Mouse (Mus musculus) brain, embryonic 14.5 days (tissue): Measurements from ENCODE around the gene Asah2. TPM values are rescaled to one million over a fixed set of nuclear protein-coding genes. Genes with fewer than 3 reads are reported as not detected.

ENCODE experiments used
- DNase-seq: peaks from one replicate; pipeline ENCODE4 v3.0.0-alpha.2; 2011; ENCODE audit warnings: low read depth
- CTCF ChIP-seq: fragments of 200-500 bp; IDR thresholded peaks from 2 replicates; pipeline ENCODE4 v1.5.1; 2012; ENCODE audit warnings: inconsistent platforms, mild to moderate bottlenecking, moderate library complexity, borderline replicate concordance; ENCODE audit not compliant: insufficient read depth, insufficient read length; ENCODE audit errors: extremely low read depth
- POLR2A ChIP-seq: fragments of 200-500 bp; IDR thresholded peaks from 2 replicates; pipeline ENCODE4 v1.6.1; 2012; ENCODE audit warnings: mild to moderate bottlenecking, inconsistent platforms, borderline replicate concordance; ENCODE audit not compliant: poor library complexity, insufficient read depth, insufficient read length, severe bottlenecking; ENCODE audit errors: extremely low read depth
- polyA plus RNA-seq: library from polyadenylated mRNA; depleted of rRNA; stranded (reverse); fragments of >200 nt; gene quantifications from 2 replicates; pipeline ENCODE4 v1.2.3, GENCODE M21; 2012; rRNA removed

The Asah2 gene
- polyA plus RNA-seq, 1 experiment = 2.1 TPM

- TF ChIP-seq CTCF = no peak
- no peak for TF ChIP-seq POLR2A
- no peak for DNase-seq
These were observed 144.9 kb downstream of the Asah2 start for GRCm38 (mm10) chr19:31963147-31963546.

- no peak for DNase-seq
- TF ChIP-seq POLR2A (no peak), CTCF (no peak)
These were observed 147.6 kb downstream of the Asah2 start for GRCm38 (mm10) chr19:31960434-31960833.

- TF ChIP-seq CTCF (no peak), POLR2A (no peak)
- DNase-seq = no peak
These were observed 151.7 kb downstream of the Asah2 start for GRCm38 (mm10) chr19:31956359-31956758.

- TF ChIP-seq POLR2A (no peak), CTCF (no peak)
These were observed 153.3 kb downstream of the Asah2 start for GRCm38 (mm10) chr19:31954696-31955095.

GRCm38 (mm10) chr19:31954267-31954666 is 153.7 kb downstream of the Asah2 start:
- TF ChIP-seq CTCF (no peak), POLR2A (no peak)

More at GRCm38 (mm10) chr19:31954696-31955095, 153.3 kb downstream of the Asah2 start:
- DNase-seq = no peak

GRCm38 (mm10) chr19:31953799-31954198 is 154.2 kb downstream of the Asah2 start:
- TF ChIP-seq CTCF (no peak), POLR2A (no peak)
- DNase-seq = no peak

More at GRCm38 (mm10) chr19:31954267-31954666, 153.7 kb downstream of the Asah2 start:
- no peak for DNase-seq

GRCm38 (mm10) chr19:31950793-31951489 is 157.1 kb downstream of the Asah2 start:
- no peak for DNase-seq
- TF ChIP-seq CTCF = no peak
- TF ChIP-seq POLR2A = no peak

Other genes starting within 250 kb of the Asah2 start
- not detected in 2 replicates for gene A1cf, start 239.4 kb downstream of the Asah2 start, polyA plus RNA-seq